Mouse (Mus musculus) hindbrain, postnatal 0 days (tissue): ENCODE measurements at regions not wholly inside any gene's neighbourhood (a gene's known extent, or its start where the extent isn't known, plus 50 kb on each side); places are given as distances from the start of the nearest gene placed in this dataset.

ENCODE experiments used
- ATAC-seq: fragments of 200-750 bp; cut with Nextera tagmentation; 2 replicates; pipeline ENCODE4 v1.8.0; 2017; ENCODE audit warnings: mild to moderate bottlenecking, moderate TSS enrichment, moderate library complexity
- DNase-seq: peaks from one replicate; pipeline ENCODE4 v3.0.0-alpha.2; 2015; ENCODE audit warnings: low spot score
- H3K27ac ChIP-seq: fragments of 300-500 bp; sonication (generic); 2 replicates; pipeline ENCODE4 v1.5.1; 2014; ENCODE audit warnings: mild to moderate bottlenecking
- H3K27me3 ChIP-seq: fragments of 300-500 bp; sonication (generic); 2 replicates; pipeline ENCODE4 v1.6.1; 2014; ENCODE audit warnings: low read length, mixed read lengths; ENCODE audit not compliant: insufficient read depth
- H3K36me3 ChIP-seq: fragments of 300-500 bp; sonication (generic); 2 replicates; pipeline ENCODE4 v1.6.1; 2014; ENCODE audit warnings: low read length, mixed read lengths; ENCODE audit not compliant: insufficient read depth
- H3K4me1 ChIP-seq: fragments of 300-500 bp; sonication (generic); 2 replicates; pipeline ENCODE4 v1.6.1; 2014; ENCODE audit warnings: antibody characterized with exemption, low read length, mixed read lengths; ENCODE audit not compliant: insufficient read depth
- H3K4me2 ChIP-seq: fragments of 300-500 bp; sonication (generic); 2 replicates; pipeline ENCODE4 v1.6.1; 2014; ENCODE audit warnings: low read depth, mild to moderate bottlenecking, low read length, moderate library complexity, mixed read lengths
- H3K4me3 ChIP-seq: fragments of 300-500 bp; sonication (generic); 2 replicates; pipeline ENCODE4 v1.5.1; 2014; ENCODE audit warnings: low read length
- H3K9ac ChIP-seq: fragments of 300-500 bp; sonication (generic); replicated peaks from 2 replicates; pipeline ENCODE4 v1.6.1; 2014; ENCODE audit warnings: mild to moderate bottlenecking, low read length, moderate library complexity, mixed read lengths
- H3K9me3 ChIP-seq: fragments of 300-500 bp; sonication (generic); 2 replicates; pipeline ENCODE4 v1.6.1; 2016; ENCODE audit warnings: low read length, mixed read lengths
- CTCF ChIP-seq: IDR thresholded peaks from 2 replicates; pipeline ENCODE4 v1.5.1; 2016; ENCODE audit warnings: antibody characterized with exemption, control low read depth, low read depth
- WGBS: fragments of 180-500 bp; shearing (Covaris S2); extraction: QIAGEN DNeasy Blood & Tissue Kit; methylation state at CpG from one replicate; pipeline ENCODE4 v1.1.7; 2014; 5-methylcytosine and 5-hydroxymethylcytosine counted together

- no peak for ATAC-seq
- no peak for DNase-seq
Measured at GRCm38 (mm10) chr1:105082823-105083550, 273.5 kb downstream of the Rnf152 start.

GRCm38 (mm10) chr1:105081942-105082341, 274.6 kb downstream of the Rnf152 start:
- H3K4me2 ChIP-seq = no peak overlapping the region
- H3K36me3 ChIP-seq = no peaks in the 10 kb centered on the region
- H3K27ac ChIP-seq = no peak overlapping the region
- H3K4me3 ChIP-seq = no peak overlapping the region
- no peak for TF ChIP-seq CTCF
- no peak overlapping the region for H3K9ac ChIP-seq
- WGBS = 80% methylated on average over 2 of the region's 2 CpGs
- DNase-seq = no peak
- no peaks in the 10 kb centered on the region for H3K4me1 ChIP-seq
- no peaks in the 10 kb centered on the region for H3K27me3 ChIP-seq
- no peaks in the 10 kb centered on the region for H3K9me3 ChIP-seq
- ATAC-seq = no peak

More at GRCm38 (mm10) chr1:105082823-105083550, 273.5 kb downstream of the Rnf152 start:
- H3K9ac ChIP-seq = no peak overlapping the region
- H3K4me2 ChIP-seq = no peak overlapping the region
- no peaks in the 10 kb centered on the region for H3K4me1 ChIP-seq
- H3K36me3 ChIP-seq = no peaks in the 10 kb centered on the region
- 82% methylated on average over 2 of the region's 2 CpGs for WGBS
- no peaks in the 10 kb centered on the region for H3K27me3 ChIP-seq
- H3K27ac ChIP-seq = no peak overlapping the region
- TF ChIP-seq CTCF = no peak
- H3K4me3 ChIP-seq = no peak overlapping the region
- H3K9me3 ChIP-seq = no peaks in the 10 kb centered on the region

GRCm38 (mm10) chr1:105079437-105079836, 277.1 kb downstream of the Rnf152 start:
- Histone ChIP-seq H3K27ac (no peak overlapping the region), H3K9ac (no peak overlapping the region), H3K27me3 (no peaks in the 10 kb centered on the region), H3K36me3 (no peaks in the 10 kb centered on the region), H3K4me1 (no peaks in the 10 kb centered on the region), H3K4me3 (no peak overlapping the region), H3K4me2 (no peak overlapping the region), H3K9me3 (no peaks in the 10 kb centered on the region)
- no peak for TF ChIP-seq CTCF
- ATAC-seq = no peak
- WGBS = 97% methylated on average over 5 of the region's 5 CpGs
- DNase-seq = no peak

- Histone ChIP-seq H3K4me3 (no peak overlapping the region), H3K9me3 (no peaks in the 10 kb centered on the region), H3K27me3 (no peaks in the 10 kb centered on the region), H3K4me2 (no peak overlapping the region), H3K4me1 (no peaks in the 10 kb centered on the region), H3K36me3 (no peaks in the 10 kb centered on the region), H3K27ac (no peak overlapping the region), H3K9ac (no peak overlapping the region)
- ATAC-seq (no peak), DNase-seq (no peak)
- no peak for TF ChIP-seq CTCF
- WGBS = 90% methylated on average over 3 of the region's 3 CpGs
Measured at GRCm38 (mm10) chr1:105075728-105076127, 280.8 kb downstream of the Rnf152 start.

- Histone ChIP-seq H3K27me3 (no peaks in the 10 kb centered on the region), H3K36me3 (no peaks in the 10 kb centered on the region), H3K4me1 (no peaks in the 10 kb centered on the region), H3K9ac (no peak overlapping the region), H3K4me2 (no peak overlapping the region), H3K9me3 (no peaks in the 10 kb centered on the region), H3K4me3 (no peak overlapping the region), H3K27ac (no peak overlapping the region)
- DNase-seq (no peak), ATAC-seq (no peak)
- 72% methylated on average over 1 of the region's 1 CpGs for WGBS
- TF ChIP-seq CTCF = no peak
Measured at GRCm38 (mm10) chr1:105074326-105074725, 282.2 kb downstream of the Rnf152 start.

GRCm38 (mm10) chr1:105070661-105071455, 285.7 kb downstream of the Rnf152 start:
- TF ChIP-seq CTCF = no peak
- ATAC-seq (no peak), DNase-seq (no peak)
- Histone ChIP-seq H3K9me3 (no peaks in the 10 kb centered on the region), H3K27ac (no peak overlapping the region), H3K36me3 (no peaks in the 10 kb centered on the region), H3K9ac (no peak overlapping the region), H3K27me3 (no peaks in the 10 kb centered on the region), H3K4me1 (no peaks in the 10 kb centered on the region), H3K4me3 (no peak overlapping the region), H3K4me2 (no peak overlapping the region)
- 51% methylated on average over 3 of the region's 3 CpGs for WGBS

- no peak overlapping the region for H3K4me3 ChIP-seq
- no peaks in the 10 kb centered on the region for H3K4me1 ChIP-seq
- H3K36me3 ChIP-seq = no peaks in the 10 kb centered on the region
- no peak overlapping the region for H3K9ac ChIP-seq
- ATAC-seq (0 out of 2 replicates have a peak, but pooled peaks have one; percentile 29), DNase-seq (peak; percentile 25)
- no peak overlapping the region for H3K4me2 ChIP-seq
- no peaks in the 10 kb centered on the region for H3K9me3 ChIP-seq
- no peak overlapping the region for H3K27ac ChIP-seq
- WGBS = 52% methylated on average over 4 of the region's 4 CpGs
- H3K27me3 ChIP-seq = no peaks in the 10 kb centered on the region
- TF ChIP-seq CTCF = no peak
Measured at GRCm38 (mm10) chr1:105067902-105068301, 288.6 kb downstream of the Rnf152 start.
